Mouse (Mus musculus): ENCODE measurements at regions not wholly inside any gene's neighbourhood (a gene's known extent, or its start where the extent isn't known, plus 50 kb on each side); places are given as distances from the start of the nearest gene placed in this dataset.

- ATAC-seq (replicated peaks; ENCODE audit: low FRiP score, low read depth) (no peak), DNase-seq (ENCODE audit: low spot score) (peak; percentile 78)
- no peak for TF ChIP-seq CTCF (IDR thresholded peaks at IDR 0.05; ENCODE audit: low read depth)
- Histone ChIP-seq H3K4me3 (replicated peaks; ENCODE audit: low read depth, low read length) (no peak overlapping the region), H3K36me3 (ENCODE audit: insufficient read depth, low read length) (no peaks in the 10 kb centered on the region), H3K4me1 (replicated peaks; ENCODE audit: insufficient read depth, low read length) (no peaks in the 10 kb centered on the region), H3K9me3 (replicated peaks; ENCODE audit: low read length) (no peaks in the 10 kb centered on the region), H3K9ac (ENCODE audit: low read depth, low read length) (no peak overlapping the region), H3K27me3 (ENCODE audit: insufficient read depth, low read length) (no peaks in the 10 kb centered on the region), H3K4me2 (ENCODE audit: low read length) (no peak overlapping the region), H3K27ac (no peak overlapping the region)
- WGBS, result 16% methylated on average over 7 of the region's 7 CpGs
Observed at GRCm38 (mm10) chr2:51207150-51208022, 58.5 kb upstream of the Rnd3 start.

GRCm38 (mm10) chr2:51206332-51206731, 57.4 kb upstream of the Rnd3 start:
- ATAC-seq (replicated peaks; ENCODE audit: low FRiP score, low read depth), result no peak
- Histone ChIP-seq H3K9ac (ENCODE audit: low read depth, low read length) (no peak overlapping the region), H3K4me2 (ENCODE audit: low read length) (no peak overlapping the region), H3K9me3 (replicated peaks; ENCODE audit: low read length) (no peaks in the 10 kb centered on the region), H3K27me3 (ENCODE audit: insufficient read depth, low read length) (no peaks in the 10 kb centered on the region), H3K27ac (no peak overlapping the region), H3K4me1 (replicated peaks; ENCODE audit: insufficient read depth, low read length) (no peaks in the 10 kb centered on the region), H3K4me3 (replicated peaks; ENCODE audit: low read depth, low read length) (no peak overlapping the region), H3K36me3 (ENCODE audit: insufficient read depth, low read length) (no peaks in the 10 kb centered on the region)
- DNase-seq (ENCODE audit: low spot score), result peak; percentile 61
- 10% methylated on average over 4 of the region's 4 CpGs for WGBS
- TF ChIP-seq CTCF (IDR thresholded peaks at IDR 0.05; ENCODE audit: low read depth), result no peak

Measured in kidney, postnatal 0 days (tissue).